Mouse (Mus musculus): ENCODE measurements at regions not wholly inside any gene's neighbourhood (a gene's known extent, or its start where the extent isn't known, plus 50 kb on each side); places are given as distances from the start of the nearest gene placed in this dataset.
A peak's percentile ranks its signal among the peaks of the same experiment; 100 is the strongest.
"Not testable (repeated sequence)": the region's sequence is repeated elsewhere in the genome, so short reads cannot be mapped to it uniquely, and the experiment has no call there.

DNA sequence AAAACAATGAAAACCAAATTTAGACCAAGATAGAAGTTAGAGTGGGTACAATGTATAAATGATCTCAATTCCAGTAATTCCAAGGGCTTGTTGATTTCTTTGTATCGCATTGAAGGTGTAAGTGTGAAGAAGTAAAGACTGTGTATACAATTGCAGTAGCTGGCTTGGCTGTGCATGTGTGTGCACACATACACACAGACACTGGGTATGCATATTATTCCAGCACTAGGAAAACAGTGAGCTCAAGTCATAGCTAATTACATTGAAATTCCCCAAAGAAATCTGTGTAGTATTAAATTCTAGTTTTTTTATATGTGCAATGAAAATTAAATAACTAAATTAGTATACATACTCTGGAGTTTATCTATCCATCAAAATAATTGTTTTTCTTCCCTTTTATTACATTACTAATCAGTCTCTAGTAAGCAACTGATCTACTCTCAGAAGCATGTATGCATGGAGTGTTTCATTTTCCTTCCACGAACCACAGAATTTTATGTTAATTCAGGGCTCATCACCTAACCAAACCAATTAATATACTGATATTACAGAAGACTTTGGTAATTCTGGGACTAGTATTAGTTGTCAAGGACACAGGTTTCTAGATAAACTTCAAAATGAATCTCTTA lies 56.5 kb downstream of the Gm8797 start:
- no peak for DNase-seq

DNA sequence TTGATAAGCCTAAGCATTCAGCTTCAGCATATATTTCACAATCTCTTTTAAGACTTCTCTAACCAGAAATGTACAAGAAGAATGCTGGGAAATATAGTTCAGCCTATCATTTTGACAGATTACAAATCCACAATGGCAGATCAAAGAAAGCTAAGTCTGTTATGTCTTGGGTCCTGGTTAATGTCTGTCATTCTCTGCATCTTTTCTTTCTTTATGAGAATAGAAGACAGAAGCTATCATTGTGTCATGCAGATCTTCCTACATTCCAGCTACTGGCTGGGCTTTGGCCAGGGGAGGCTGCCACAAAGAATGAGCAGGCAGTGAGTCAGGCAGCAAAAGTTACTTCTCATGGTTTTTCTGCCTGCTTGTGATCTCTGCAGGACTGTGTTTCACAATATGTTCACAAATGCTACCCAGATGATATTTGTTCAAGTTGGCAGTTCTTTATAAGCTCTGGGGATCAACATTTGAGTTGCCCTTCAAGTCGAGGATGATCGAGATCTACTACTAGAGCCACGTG lies 60.5 kb downstream of the Gm8797 start:
- DNase-seq: no peak

DNA sequence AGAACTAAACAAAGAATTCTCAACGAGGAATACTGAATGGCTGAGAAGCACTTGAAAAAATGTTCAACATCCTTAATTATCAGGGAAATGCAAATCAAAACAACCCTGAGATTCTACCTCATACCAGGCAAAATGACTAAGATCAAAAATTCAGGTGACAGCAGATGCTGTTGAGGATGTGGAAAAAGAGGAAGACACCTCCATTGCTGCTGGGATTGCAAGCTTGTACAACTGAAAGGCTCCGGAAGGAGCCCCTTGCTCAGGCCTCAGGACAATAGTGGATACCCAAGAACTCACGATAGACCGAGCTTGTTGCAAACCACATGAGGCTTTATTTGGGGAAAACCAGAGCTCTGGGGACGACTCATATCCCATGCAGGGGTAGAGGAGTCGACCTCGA lies 69.6 kb downstream of the Gm8797 start:
- not testable (repeated sequence) for DNase-seq

DNA sequence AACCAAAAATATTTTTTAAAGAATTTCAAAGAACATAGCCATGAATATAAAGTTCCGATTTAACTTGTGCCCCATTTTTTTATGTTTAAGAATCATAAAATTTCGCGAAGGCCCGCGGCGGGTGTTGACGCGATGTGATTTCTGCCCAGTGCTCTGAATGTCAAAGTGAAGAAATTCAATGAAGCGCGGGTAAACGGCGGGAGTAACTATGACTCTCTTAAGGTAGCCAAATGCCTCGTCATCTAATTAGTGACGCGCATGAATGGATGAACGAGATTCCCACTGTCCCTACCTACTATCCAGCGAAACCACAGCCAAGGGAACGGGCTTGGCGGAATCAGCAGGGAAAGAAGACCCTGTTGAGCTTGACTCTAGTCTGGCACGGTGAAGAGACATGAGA lies 109.6 kb downstream of the Gm8797 start:
- peak; percentile 100 for DNase-seq

DNA sequence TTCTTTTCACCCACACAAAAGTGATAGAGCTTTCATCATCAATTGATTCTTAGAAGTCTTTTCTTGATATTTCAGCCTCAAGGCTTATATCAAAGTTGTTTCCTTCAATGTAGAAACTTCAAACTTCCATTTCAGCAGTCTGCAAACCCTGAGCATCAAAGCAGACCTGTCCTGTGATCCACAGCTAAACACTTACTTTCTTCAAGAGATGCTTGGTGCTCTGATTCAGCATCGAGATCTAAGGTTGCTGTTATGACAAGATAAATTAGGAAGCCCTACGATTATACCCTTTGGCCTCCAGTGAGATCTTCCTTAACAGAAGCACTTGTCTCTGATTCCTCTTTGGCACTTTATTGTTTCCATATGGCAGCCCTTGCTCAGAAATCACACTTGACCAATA lies 119.8 kb downstream of the Gm8797 start:
- no peak for DNase-seq

DNA sequence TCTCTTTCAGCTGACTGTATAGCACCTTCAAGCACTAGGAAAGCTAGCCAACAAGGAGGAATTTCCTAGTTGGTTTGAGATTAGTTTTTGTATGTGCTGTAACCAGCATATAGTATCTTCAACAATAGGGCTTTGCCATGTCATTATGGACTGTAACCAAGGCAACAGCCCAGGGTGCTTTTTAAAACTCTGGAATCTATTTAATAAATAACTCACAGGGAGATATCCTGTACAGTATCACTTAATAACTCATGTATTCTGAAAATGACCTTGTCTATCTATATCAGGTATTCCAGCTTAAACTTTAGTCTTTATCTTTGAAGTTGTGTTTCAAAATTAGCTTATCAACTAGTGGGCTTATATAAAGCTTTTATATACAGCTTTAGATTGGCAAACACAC lies 128.5 kb downstream of the Gm8797 start:
- DNase-seq: no peak

DNA sequence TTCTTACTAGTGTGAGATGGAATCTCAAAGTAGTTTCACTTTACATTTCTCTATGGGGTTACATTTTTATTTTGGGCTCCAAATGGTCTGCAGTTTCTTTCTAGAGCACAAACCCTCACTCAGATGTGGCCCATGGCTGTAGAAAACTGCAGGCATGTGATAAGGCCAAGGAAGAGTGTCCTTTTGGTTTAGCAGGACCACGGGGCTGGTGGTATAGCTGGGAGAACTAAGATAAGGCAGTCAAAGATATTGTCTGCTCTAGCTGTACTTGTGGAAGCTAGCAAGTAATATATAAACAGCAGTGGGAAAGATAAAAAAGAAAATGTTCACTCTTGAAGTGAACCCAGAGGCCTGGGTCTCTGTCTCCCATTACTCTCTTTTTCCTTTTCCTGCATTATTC lies 166.9 kb downstream of the Gm8797 start:
- no peak for DNase-seq

DNA sequence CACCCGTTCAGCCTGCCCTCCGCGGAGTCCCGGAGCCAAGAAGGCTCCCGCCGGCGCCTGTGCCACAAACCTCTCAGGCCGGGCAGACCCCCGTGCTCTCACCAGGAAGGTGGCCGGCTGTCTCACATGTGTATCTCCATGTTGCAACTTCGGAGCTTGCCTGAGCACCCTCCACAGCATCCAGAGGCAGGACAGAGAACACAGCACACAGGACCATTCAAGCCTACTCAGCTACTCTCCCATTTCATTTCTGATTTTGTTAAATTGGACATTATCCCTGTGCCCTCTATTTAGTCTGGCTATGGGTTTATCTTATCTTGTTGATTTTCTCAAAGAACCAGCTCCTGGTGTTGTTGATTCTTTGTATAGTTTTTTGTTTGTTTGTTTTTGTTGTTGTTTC lies 199.6 kb downstream of the Gm8797 start:
- not testable (repeated sequence) for DNase-seq

DNA sequence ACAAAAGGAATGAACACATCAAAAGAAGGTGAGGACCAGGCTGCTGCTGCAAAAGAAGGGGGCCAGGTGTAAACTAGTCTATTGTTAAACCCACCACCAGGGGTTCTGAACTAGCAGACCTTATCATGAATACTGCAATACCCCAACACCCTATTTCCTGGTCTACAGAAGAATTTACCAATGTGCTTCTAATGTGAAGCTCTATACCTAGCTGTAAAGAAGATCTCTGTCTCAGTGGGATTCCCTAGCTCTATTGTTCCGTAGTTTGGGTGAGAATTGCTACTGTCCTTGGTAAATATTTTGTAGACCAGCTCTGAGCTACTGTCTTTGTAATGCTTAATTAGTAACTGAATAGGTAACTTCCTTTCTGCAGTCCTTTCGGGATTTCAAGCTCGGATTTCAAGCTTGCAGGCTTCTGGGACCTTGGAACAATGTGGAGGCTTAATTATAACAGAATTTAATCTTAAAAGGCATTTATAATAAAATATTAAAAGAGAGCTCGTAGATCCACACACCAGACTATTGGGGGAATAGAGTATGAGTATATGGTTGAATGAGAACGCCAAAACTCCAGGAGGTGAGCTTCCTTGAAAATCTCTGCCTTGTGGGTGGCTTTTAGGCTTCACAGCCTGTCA lies 238.5 kb downstream of the Gm8797 start:
- DNase-seq: not testable (repeated sequence)

DNA sequence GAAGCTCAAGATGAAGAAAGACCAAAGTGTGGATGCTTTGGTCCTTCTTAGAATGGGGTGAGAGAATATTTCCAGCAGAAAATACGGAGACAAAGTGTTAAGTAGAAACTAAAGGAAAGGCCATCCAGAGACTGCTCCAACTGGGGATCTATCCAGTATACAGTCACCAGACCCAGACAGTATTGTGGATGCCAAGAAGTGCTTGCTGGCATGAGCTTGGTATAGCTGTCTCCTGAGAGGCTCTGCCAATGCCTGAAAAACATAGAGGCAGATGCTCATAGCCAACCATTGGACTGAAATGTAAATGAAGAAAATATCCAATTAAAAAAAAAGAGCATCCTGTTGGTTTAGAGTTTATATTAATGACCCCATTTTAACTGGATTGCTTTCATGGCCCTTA lies 253.8 kb downstream of the Gm8797 start:
- no peak for DNase-seq

DNA sequence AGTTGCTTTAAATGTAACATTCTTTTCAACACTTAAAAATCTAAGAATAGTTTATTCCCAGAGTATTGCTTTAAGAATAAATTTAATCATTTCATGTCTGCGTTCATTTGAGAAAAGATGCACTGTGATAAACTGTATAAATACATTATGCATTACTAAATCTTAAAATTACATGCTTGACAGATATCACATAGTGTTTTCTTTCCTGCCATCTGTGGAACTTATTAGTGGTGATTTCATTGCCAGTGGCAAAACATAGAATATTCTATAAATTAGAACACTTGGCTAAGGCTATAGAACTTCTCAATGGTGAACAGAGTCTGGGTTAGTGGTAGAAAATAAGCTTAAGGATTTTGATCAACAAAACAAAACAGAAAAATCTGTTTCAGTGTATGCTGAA lies 268.1 kb downstream of the Gm8797 start:
- DNase-seq: no peak

DNA sequence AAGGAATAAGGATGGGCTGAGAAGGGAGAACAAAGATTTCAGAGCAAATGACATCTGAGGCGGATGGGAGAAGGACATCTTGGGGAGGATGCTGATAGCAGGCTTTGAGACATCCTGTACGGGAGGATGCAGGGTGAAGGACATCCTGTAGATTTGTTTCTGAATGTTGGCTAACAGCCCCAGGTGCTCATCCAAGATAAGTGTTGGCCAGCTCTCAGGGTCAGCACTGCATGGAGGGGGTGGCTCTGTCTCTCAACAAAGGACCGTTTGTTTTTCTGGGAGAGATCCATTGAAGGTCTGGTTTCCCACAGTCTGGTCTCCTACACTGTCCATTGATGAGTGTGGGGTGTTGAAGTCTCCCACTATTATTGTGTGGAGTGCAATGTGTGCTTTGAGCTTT lies 290.7 kb downstream of the Gm8797 start:
- not testable (repeated sequence) for DNase-seq

DNA sequence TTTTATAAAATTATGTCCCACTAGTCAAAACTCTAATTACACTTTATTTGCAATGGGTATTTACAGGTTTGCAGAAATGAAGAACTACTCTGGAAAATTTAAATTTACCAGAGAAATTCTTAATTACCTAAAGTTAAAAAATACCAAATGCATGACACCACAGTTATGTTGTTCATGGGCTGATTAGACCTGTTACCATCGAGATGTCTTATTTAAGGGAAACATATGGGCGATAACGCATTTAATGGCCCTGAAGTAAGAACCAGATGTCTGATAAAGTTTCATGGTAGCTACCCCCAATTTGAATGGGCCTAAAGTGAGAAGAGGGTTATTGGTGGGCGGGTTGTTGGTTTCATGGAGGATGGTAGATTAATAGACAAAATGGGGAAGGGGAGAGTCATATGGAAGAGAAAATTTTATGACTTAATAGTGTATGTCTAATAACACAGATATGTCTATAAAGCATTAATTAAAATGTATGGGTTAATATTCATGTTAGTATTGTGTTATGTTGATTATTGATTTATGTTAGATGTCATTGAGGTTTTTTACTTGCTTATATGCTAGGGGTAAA lies 299.0 kb downstream of the Gm8797 start:
- DNase-seq: no peak

DNA sequence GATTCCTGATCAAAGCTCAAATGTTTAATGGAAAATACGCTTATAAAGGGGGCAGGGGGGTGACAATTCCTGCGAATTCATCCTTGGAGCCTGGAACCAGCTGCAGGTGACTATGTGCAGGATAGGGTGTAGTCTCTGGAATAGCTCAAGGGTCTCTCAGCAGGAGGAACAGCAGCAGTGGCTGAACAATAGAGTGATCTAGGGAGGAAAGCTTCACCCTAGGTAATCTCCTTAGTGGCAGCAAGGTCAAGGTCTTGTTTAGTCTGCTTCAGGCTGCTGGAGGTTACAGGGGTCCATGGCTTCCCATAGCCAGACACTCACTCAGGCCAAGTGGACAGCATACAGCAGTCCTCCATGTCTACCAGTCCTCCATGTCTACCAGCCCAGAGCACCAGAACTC lies 301.3 kb downstream of the Gm8797 start:
- DNase-seq: no peak

DNA sequence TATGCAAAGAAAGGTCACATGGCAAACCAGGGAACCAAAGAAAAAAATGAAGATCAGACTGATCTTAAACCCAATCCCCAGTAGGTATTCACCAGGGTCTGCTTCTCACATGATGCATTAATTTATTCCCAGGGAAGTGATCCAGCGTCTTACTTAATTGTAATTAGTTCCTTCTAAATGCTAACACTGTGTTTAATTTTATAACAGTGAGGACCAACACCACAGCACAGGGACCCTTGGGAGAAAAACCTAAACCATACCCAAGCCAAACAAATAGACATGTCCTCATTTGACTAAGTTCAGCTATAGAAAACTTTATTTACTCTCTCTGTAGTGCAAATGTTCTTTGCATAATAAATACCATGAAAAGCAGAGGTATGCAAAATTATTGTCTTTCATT lies 333.2 kb downstream of the Gm8797 start:
- no peak for DNase-seq

DNA sequence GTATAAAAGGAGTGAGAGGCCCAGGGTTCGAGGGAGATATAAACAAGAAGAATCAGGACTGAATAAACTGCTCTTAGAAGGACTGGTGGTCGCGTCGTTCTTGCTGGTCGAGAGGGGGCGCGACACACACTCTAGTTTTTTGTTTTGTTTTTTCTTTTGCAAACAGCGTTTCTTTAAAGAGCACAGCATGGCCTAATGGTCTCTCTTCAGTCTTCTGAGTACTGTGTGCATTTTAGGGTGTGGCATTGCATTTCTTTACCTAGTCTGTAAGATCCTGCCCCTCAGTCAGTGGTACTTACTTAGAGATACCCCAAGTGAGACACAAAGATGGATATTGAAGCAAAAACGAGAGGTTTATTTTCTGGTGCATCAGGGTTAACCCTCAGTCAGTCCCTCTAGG lies 336.7 kb downstream of the Gm8797 start:
- DNase-seq: no peak

DNA sequence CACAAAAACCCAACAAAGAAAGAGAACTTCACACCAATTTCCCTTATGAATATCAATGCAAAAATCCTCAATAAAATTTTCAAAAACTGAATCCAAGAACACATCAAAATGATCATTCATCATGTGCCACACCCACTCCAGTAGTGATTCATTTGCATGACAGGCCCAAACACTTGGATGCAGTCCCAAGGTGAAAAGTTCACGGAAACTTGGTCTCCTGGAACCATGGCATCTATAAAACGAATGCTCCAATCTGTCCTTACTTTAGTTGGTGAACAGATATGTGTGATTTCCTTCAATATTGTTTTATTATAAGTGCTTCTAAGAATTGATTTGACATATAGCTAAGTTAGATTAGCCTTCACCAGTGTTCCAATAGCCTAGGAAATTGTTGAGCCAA lies 343.3 kb downstream of the Gm8797 start:
- DNase-seq: no peak

DNA sequence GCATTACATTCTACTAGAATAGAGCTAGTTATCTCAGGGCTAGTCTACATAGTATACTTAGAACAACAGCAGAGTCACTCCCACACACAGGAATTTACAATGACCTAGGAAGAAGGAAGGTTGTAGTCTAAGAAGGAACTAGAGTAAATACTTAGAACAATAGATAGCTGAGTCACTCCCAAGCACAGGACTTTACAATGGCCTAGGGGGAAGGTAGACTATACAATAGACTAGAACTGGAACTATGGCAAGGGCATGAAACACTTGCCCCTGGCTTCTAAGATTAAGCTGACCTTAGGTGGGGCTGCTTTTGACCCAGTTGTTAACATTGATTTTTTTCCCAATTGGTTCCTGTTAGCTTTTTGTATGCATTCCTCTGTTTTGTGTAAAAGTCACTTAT lies 343.8 kb downstream of the Gm8797 start:
- DNase-seq: not testable (repeated sequence)

DNA sequence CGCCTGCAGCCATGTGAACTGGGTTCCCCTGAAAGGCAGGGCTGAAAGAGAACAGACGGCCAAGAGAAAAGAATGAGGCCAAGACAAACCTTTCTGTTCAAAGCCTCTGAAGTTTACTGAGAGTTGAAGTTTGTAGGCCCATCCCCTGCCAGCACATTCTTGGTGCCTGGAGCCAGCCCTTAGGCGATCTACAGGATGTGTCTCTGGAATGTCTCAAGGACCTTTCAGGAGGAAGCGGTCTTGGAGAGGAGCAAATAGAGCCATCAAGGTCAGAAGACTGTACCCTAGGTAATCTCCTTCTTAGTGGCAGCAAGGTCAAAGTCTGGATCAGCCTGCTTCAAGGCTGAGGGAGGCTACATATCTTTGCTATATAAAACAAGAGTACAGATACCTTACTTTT lies 350.3 kb downstream of the Gm8797 start:
- no peak for DNase-seq

DNA sequence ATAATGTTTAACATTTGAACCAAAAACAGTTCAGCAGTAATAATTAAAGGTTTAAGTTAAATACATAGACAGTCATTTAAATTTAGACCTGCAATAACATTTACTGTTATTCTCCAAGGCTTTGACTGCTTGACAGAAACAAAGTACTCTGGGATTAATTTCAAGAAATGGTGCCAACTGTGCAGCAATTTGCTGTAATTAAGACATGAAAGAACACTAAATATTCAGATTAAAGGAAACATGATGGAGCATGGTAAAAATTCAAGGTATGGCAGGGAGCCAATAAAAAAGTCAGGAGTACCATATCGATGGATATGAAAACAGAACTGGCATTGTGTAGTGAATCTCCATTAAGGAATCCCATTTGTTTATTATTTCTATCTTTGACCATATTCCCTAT lies 352.3 kb downstream of the Gm8797 start:
- DNase-seq: no peak

DNA sequence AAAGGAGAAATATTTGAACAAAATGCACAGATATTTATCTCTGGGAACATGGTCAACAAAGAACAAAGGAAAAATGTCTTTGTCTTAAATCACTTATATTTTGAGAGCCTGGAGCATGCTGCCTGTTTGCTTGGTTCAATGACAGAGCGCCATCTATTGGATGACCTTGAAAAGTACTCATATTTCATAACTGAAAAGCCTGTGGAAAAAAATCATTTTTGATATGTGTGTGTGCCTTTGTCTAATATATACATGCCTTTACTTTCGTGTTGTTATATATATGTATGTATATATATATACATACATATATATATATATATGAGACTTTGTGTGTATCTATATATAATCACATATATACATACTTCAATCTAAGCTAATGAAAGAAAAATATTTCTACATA lies 356.1 kb downstream of the Gm8797 start:
- DNase-seq: no peak

DNA sequence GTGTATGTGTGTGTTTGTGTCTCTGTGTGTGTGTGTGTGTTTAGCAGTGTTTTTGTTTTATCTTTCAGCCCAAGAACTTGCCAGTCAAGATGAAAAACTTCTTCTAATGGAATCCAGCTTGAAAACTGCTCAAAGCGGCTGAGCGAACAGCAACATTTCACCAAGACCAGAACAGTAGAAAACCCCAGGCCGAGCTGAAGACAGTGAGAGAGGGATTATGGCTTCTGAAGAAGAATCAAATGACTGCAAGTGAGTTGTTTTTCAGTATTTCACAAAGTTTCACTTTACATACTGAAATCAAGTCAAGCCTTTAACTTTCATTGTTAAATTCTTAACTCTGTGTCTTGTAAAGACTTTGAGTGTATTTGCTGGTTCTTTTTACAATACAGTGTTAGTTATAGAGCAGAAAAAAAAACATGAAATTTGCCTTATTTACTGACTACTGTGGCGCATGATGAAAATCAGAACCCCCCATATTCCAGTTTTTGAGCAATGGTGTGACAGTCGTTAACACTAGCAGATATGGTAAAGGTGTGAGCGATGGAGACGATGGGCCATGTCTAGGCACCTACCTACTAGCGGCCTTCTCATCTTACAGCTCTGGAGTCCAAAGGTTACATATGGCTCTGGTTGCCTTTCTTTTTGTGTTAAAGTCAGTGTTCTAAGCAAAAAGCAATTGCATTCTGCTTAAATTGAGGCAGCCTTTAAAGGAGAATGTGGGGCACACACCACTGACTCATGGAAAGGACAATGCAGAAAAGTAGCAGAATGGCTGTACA lies 357.0 kb downstream of the Gm8797 start:
- no peak for DNase-seq

DNA sequence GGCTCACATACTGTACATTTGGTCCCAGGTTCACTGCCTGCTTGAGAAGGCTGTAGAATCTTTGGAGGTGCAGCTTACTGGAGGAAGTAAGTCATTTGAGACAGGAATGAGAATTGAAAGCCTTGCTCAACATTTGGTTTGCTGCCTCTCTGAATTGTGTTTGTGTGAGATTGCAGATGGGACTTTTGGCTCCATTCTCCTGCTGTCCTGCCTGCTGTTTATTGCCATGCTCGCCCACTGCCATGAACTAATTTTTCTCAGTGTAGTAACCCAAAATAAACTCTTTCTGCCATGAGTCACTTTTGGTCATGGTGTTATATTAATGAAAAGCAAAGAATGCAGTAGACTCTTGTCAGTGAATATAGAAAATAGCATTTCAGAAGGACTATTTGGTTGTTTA lies 368.1 kb downstream of the Gm8797 start:
- DNase-seq: no peak

DNA sequence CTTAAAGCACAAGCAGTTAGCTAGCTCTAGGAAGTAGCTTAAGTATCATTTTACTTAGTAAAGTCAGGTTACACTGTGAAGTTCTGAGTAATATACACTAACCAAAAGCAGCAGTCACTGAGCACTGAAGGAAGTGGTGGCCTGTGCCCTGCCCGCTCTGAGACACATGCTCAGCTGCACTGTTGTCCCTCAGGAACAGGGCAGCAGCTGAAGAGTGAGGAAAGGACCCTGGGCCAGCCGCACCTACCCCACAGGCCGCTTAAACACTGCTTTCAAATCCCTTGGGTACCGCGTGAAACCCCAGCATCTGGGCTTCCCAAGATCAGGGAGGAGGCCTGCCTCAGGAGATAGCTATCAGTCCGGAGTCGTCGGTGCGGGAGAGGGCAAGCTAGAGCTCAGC lies 385.1 kb downstream of the Gm8797 start:
- DNase-seq: not testable (repeated sequence)

Measured in cerebellum, adult 11-12 months (tissue).